Mouse (Mus musculus) lung, postnatal 14 days (tissue): ENCODE data around the gene Ccdc14.
A peak's percentile ranks its signal among the peaks of the same experiment; 100 is the strongest.
"Not testable (repeated sequence)": the region's sequence is repeated elsewhere in the genome, so short reads cannot be mapped to it uniquely, and the experiment has no call there.

Source experiments
- DNase-seq: peaks from one replicate; pipeline ENCODE4 v3.0.0; 2021

Ccdc14 gene

DNA sequence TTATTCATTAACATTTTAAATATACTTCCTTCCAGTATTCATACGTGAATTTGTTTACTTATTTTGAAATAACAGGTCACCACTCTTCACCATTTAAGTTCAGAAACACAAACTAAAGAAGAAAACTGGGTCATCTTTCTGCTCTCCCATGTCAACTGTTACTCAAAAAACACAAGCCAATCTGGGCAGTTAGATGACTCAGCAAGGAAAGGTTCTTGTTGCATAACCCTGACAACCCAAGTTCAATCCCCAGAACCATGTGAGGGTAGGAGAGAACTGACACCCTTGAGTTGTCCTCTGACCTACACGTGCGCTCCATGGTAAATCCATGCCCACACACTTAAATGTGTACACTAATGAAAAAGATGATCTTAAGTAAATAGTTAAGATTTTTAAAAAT, 34.7 kb downstream of the Ccdc14 start:
- no peak for DNase-seq

DNA sequence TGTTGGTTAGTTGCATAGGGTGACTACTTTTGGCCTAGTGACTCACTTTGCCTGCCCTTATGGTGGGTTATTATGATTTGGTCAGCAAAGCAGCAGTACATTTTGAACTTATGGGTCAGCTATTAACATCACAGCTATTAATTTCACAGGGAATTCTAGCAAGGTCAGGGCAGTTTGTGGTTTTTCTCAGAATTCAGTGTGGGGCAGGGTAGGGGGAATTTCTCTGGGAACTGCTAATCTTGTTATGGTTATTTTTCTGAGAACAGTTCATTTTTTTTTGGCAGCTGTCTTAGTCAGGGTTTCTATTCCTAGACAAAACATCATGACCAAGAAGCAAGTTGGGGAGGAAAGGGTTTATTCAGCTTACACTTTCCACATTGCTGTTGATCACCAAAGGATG, 38.2 kb downstream of the Ccdc14 start:
- not testable (repeated sequence) for DNase-seq

- no peak for DNase-seq
Measured at GRCm38 (mm10) chr16:34729371-34729770, 39.0 kb downstream of the Ccdc14 start.

DNA sequence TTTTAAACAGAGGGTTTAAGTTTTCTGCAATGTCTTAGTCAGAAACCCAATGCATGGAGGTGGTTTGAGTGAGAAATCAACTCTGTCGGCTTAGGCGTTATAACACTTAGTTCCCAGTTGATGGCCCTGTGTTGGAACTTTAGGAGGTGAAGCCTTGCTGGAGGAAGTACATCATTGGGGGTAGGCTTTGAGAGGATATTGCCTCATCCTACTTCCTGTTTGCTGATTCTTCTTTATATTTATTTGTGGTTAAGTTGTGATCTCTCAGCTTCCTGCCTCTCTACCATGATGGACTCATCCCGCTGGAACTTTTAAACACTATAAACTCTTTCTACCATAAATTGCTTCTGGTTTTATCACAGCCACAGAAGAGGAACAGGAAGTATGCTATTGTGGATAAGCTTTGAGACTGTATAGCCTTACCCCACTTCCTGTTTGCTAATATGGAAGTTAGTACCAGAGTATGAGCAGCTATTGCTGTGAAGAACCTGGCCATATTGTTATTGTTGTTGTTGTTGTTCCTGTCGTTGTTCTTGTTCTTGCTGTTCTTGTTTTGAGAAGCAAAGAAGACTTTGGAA, 48.3 kb downstream of the Ccdc14 start:
- no peak for DNase-seq

DNA sequence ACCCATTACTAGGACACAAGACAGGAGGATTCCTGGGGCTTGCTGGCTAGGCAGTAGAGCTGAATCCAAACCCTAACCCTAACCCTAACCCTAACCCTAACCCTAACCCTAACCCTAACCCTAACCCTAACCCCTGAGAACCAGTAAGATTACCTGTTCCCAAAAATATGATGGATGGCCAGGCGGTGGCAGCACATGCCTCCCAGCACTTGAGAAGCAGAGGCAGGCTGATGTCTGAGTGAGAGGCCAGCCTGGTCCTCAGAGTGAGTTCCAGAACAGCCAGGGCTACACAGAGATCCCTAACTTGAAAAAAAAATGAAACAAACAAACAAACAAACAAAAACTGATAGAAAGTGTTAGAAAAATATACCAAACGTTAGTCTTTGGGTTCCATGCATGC, 52.5 kb downstream of the Ccdc14 start:
- peak; percentile 10 for DNase-seq

DNA sequence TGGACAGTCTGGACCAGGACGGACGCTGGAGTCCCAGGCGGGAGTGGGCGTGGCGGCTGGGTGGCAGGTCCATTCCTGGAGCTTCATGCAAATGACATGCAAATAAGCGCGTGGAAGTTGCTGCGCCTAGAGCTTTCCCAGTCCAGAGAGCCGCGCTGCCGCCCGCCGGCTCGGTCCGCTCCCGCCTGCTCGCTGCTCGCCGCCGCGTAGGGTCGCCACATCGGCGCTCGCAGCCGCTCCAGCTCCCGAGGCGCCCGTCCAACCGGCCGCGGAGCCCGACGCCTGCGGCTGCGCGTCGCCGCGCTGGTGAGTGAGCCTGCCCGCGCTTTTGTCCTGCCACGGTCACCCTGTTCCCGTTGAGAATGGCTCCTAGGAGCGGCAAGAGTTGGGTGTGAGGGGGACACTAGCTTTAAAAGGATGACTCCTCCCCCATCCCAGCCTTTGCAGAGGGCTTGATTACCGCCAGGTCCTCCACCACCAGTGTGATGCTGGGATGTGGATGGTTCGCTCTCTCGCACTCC, 54.7 kb downstream of the Ccdc14 start, which contains the start of gene Mylk:
TSS of gene Mylk (plus strand) at position 146 of the 521 bp plus-strand sequence.
- peak; percentile 94 for DNase-seq

GRCm38 (mm10) chr16:34748081-34748720, 57.8 kb downstream of the Ccdc14 start:
- DNase-seq, result no peak

DNA sequence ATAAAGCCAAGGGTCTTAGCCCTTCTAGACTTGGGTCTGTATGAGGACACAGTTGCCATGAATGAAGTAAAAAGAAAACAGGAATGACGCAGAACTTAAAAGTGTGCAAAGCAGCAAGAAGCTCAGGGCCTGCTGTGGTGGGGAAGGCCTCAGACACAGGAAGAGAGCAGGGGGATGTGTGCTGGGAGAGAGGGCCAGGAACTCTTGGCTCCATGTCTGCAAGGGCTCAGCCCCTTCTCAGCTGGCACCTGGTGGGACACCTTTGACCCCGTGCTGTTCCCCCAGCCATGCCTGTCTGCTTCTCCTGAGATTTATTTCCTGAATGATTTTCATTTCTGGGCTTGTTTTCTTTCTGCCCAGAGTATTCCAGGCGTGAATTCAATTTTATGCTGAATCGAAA, 59.1 kb downstream of the Ccdc14 start:
- DNase-seq, result no peak

- DNase-seq, result no peak
Measured at GRCm38 (mm10) chr16:34752026-34752425, 61.6 kb downstream of the Ccdc14 start.

DNA sequence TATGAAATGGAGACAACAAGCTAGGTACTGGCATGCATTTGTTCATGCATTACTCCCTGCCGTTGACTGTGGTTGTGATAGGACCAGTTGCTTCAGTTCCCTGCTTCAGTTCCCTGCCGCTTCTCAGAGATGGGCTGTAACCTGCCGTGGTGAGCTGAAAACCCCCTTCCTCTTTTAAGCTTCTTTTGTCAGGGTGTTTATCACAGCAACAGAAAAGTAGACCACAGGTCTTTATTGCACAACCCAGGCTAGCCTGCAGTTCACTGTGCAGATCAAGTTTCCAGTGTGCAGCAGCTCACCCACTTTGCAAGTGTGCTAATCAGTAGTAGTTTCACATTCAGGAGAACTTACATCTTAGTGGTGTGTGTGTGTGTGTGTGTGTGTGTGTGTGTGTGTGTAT, 62.6 kb downstream of the Ccdc14 start:
- DNase-seq, result no peak

GRCm38 (mm10) chr16:34756991-34757390, 66.6 kb downstream of the Ccdc14 start:
- no peak for DNase-seq

DNA sequence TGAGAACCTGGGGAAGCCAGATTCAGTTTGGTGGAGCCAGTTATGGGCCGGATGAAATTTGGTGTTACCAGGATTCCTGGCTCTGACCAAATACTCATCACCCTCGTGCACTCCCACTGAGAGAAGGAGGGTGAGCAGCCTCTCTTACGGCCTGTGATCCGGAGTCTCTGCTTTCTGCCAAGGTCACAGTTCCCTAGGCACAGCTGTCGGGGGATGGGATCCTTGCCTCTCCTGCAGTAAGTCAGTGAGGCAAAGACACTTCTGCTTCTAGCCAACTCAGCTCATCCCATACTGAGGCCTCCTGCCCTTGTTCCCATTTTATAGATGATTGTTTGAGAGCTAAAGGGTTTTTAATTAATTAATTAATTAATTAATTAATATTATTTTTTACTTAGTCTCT, 67.8 kb downstream of the Ccdc14 start:
- DNase-seq, result no peak

DNA sequence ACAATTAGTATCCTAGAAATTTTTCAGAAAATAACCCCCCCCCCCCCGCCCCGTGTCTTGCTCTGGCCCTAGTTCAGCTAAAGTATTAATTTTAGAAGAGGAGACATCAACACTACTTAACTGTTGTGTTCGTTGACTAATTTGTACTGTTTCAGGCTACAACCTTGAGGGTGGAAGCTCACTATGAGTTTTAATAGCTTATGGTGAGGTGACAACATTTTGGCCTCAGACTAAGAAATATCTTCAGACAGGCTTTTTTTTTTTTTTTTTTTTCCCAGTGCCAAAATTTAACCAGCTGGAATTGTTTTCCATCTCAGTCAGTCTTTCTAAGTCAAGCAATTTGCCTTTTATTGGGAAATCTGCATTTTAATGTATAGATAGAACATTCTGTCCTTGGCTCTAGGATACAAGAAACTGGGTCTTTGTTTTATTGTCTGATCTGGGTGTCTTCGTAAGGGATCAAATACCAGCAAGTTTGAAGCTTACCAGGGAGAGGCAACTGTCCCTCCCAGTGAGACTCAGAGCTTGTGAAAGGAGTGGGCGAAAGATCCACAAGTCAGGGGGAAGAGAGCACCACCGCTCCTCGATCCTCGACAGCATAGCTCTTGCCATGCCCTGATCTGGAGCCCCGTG, 73.7 kb downstream of the Ccdc14 start:
- DNase-seq, result no peak

- no peak for DNase-seq
Measured at GRCm38 (mm10) chr16:34765666-34766065, 75.2 kb downstream of the Ccdc14 start.

- no peak for DNase-seq
Measured at GRCm38 (mm10) chr16:34766193-34766592, 75.8 kb downstream of the Ccdc14 start.

- no peak for DNase-seq
Measured at GRCm38 (mm10) chr16:34767443-34767842, 77.0 kb downstream of the Ccdc14 start.

- no peak for DNase-seq
Measured at GRCm38 (mm10) chr16:34768436-34768835, 78.0 kb downstream of the Ccdc14 start.

- DNase-seq, result no peak
Measured at GRCm38 (mm10) chr16:34770127-34770526, 79.7 kb downstream of the Ccdc14 start.

GRCm38 (mm10) chr16:34772445-34773032, 82.1 kb downstream of the Ccdc14 start:
- no peak for DNase-seq
